Mouse (Mus musculus): ENCODE results near the gene Msgn1. TPM values are rescaled to one million over a fixed set of nuclear protein-coding genes. Genes with fewer than 3 reads are reported as not detected.
A peak's percentile ranks its signal among the peaks of the same experiment; 100 is the strongest.

Msgn1 gene
- polyA plus RNA-seq, 1 experiment: not detected

DNA sequence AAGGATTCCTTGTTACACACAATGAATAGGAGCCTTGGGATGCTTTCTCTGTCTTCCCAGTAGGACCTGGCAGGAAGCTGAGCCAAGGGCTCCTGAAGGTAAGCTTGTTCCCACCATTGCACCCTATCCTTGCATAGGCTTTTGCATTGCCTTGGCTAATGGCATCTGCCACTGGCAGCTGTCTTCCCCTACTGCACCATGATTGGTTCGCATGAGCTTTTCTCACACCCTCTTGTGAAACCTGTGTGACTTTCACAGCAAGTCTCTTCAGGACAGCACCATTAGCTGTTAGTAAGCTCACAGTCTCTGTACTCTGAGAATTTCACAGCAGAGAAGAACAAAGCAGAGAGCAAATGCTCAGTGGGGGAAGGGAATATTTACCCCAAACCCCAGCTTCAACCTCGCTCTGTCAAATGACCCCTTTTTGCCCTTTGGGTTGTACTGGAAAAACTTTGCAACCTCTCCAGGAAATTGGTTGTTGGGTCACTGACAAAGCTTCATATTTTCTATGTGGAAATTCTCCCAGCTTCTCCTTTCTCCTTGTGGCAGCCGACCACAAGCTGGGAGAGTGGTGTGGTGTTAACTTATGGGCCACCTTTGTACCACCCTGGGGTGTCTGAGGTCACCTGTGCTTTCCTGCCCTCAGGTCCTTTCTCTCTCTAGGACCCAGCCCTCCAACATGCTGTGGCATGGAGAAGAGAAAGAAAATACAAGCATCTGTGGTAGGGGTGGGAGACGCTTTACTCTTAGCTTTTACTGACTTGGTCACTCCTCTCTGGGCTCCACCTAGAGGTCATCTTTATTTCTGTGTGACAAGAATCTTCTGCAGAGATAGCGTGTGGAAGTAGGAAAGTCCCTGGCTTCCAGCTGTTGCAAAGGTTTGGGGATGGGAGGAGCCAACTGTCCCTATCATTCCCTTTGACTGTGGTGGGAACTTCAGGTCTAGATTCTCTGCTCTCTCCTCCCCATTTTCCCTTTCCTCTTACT lies 31.1 kb downstream of the Msgn1 start:
- Histone ChIP-seq H3K36me3 (ENCODE audit: control insufficient read depth, insufficient read depth, low read length) (no peaks in the 10 kb centered on the region), H3K4me3 (ENCODE audit: insufficient read depth, low read depth, low read length) (no peak overlapping the region), H3K27ac (ENCODE audit: insufficient read depth, low read depth, low read length) (no peak overlapping the region), H3K4me1 (ENCODE audit: control insufficient read depth, insufficient read depth, low read length) (no peaks in the 10 kb centered on the region), H3K27me3 (replicated peaks; ENCODE audit: control insufficient read depth, insufficient read depth, low read length) (no peaks in the 10 kb centered on the region)
- WGBS: 26% methylated on average over 5 of the region's 5 CpGs
- DNase-seq: peak; percentile 9
- TF ChIP-seq CTCF (conservative IDR thresholded peaks at IDR 0.05; ENCODE audit: insufficient read depth, insufficient read length, low read depth, low read length) (no peak), POLR2A (IDR thresholded peaks at IDR 0.05; ENCODE audit: low read depth, low read length) (no peak)

DNA sequence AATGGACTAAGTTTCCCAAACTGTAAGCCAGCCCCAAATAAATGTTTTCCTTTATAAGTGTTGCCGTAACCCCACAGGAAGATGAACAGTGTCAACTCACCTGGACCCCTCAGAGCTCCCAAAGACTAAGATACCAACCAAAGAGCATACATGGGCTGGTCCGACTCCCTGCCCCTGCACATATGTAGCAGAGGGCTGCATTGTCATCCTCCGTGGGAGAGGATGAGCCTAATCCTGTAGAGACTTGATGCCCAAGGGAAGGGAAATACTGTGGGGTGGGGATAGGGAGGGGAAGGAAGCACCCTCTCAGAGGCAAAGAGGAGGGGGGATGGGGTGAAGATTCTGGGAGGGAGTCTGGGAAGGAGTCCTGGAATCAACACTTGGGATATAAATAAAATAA lies 50.1 kb downstream of the Msgn1 start:
- Histone ChIP-seq H3K4me3 (ENCODE audit: insufficient read depth, low read depth, low read length) (no peak overlapping the region), H3K27ac (ENCODE audit: insufficient read depth, low read depth, low read length) (no peak overlapping the region), H3K4me1 (ENCODE audit: control insufficient read depth, insufficient read depth, low read length) (no peaks in the 10 kb centered on the region), H3K36me3 (ENCODE audit: control insufficient read depth, insufficient read depth, low read length) (no peaks in the 10 kb centered on the region), H3K27me3 (replicated peaks; ENCODE audit: control insufficient read depth, insufficient read depth, low read length) (no peaks in the 10 kb centered on the region)
- TF ChIP-seq CTCF (conservative IDR thresholded peaks at IDR 0.05; ENCODE audit: insufficient read depth, insufficient read length, low read depth, low read length) (no peak), POLR2A (IDR thresholded peaks at IDR 0.05; ENCODE audit: low read depth, low read length) (no peak)
- DNase-seq: no peak
- 94% methylated on average over 3 of the region's 3 CpGs for WGBS

Other genes with a start within 250 kb of the Msgn1 start
- gene Kcns3, start 57.9 kb downstream of the Msgn1 start, polyA plus RNA-seq (2012; rRNA removed): 2.3 and 2.5 TPM in 2 replicates
- gene Gen1, start 56.8 kb upstream of the Msgn1 start, polyA plus RNA-seq (2012; rRNA removed): 0.15 and 0.19 TPM in 2 replicates
- gene Smc6, start 56.9 kb upstream of the Msgn1 start, polyA plus RNA-seq (2012; rRNA removed): 7.6 and 10.8 TPM in 2 replicates
- 0.08 TPM in 2 replicates for gene Vsnl1, start 227.6 kb upstream of the Msgn1 start, polyA plus RNA-seq (2012; rRNA removed)
- not detected in 2 replicates for gene Rad51ap2, start 247.1 kb upstream of the Msgn1 start, polyA plus RNA-seq (2012; rRNA removed)

Measured in kidney, adult 2 months (tissue).